Mouse (Mus musculus): ENCODE measurements at regions not wholly inside any gene's neighbourhood (a gene's known extent, or its start where the extent isn't known, plus 50 kb on each side); places are given as distances from the start of the nearest gene placed in this dataset.

GRCm38 (mm10) chr5:119149389-119150185 is 520.9 kb upstream of the Tbx3 start:
- no peak for DNase-seq

GRCm38 (mm10) chr5:119153086-119153485 is 517.4 kb upstream of the Tbx3 start:
- no peak for DNase-seq

GRCm38 (mm10) chr5:119156638-119157037 is 513.8 kb upstream of the Tbx3 start:
- no peak for DNase-seq

GRCm38 (mm10) chr5:119158171-119158570 is 512.3 kb upstream of the Tbx3 start:
- DNase-seq: no peak

- DNase-seq: no peak
These were observed 508.3 kb upstream of the Tbx3 start for GRCm38 (mm10) chr5:119162132-119162675.

- DNase-seq: peak; percentile 86
These were observed 502.8 kb upstream of the Tbx3 start for GRCm38 (mm10) chr5:119167718-119168117.

GRCm38 (mm10) chr5:119169274-119169673 is 501.2 kb upstream of the Tbx3 start:
- DNase-seq: no peak

GRCm38 (mm10) chr5:119171626-119172025 is 498.8 kb upstream of the Tbx3 start:
- peak in 1 of 2 experiments; percentile 22 for DNase-seq

- DNase-seq: no peak
These were observed 491.7 kb upstream of the Tbx3 start for GRCm38 (mm10) chr5:119178805-119179204.

- no peak for DNase-seq
These were observed 486.9 kb upstream of the Tbx3 start for GRCm38 (mm10) chr5:119183545-119184047.

GRCm38 (mm10) chr5:119186611-119187010 is 483.9 kb upstream of the Tbx3 start:
- DNase-seq: no peak

- DNase-seq: no peak
These were observed 482.0 kb upstream of the Tbx3 start for GRCm38 (mm10) chr5:119188476-119188875.

GRCm38 (mm10) chr5:119193699-119194681 is 476.5 kb upstream of the Tbx3 start:
- peak; percentile 68 to 80 for DNase-seq

- no peak for DNase-seq
These were observed 470.6 kb upstream of the Tbx3 start for GRCm38 (mm10) chr5:119199906-119200305.

- no peak for DNase-seq
These were observed 469.2 kb upstream of the Tbx3 start for GRCm38 (mm10) chr5:119201251-119201650.

- DNase-seq: no peak
These were observed 465.7 kb upstream of the Tbx3 start for GRCm38 (mm10) chr5:119204736-119205135.

- peak in 1 of 2 experiments; percentile 25 for DNase-seq
These were observed 462.4 kb upstream of the Tbx3 start for GRCm38 (mm10) chr5:119208077-119208476.

- DNase-seq: no peak
These were observed 457.3 kb upstream of the Tbx3 start for GRCm38 (mm10) chr5:119213196-119213595.

GRCm38 (mm10) chr5:119213692-119214357 is 456.6 kb upstream of the Tbx3 start:
- DNase-seq: no peak

- DNase-seq: no peak
These were observed 455.5 kb upstream of the Tbx3 start for GRCm38 (mm10) chr5:119214937-119215336.

- no peak for DNase-seq
These were observed 455.1 kb upstream of the Tbx3 start for GRCm38 (mm10) chr5:119215364-119215763.

- no peak for DNase-seq
These were observed 454.3 kb upstream of the Tbx3 start for GRCm38 (mm10) chr5:119216146-119216545.
